Mouse (Mus musculus) G1E (cell line): ENCODE data around the gene Gnb5.

Experiments
- CTCF ChIP-seq: IDR thresholded peaks from 2 replicates; pipeline ENCODE4 v1.5.1; 2012; ENCODE audit warnings: low read depth, low read length, inconsistent platforms, mixed read lengths
- GATA1 ChIP-seq: IDR thresholded peaks from 2 replicates; pipeline ENCODE4 v1.6.1; 2012; ENCODE audit warnings: borderline replicate concordance, low read length, inconsistent platforms, mixed read lengths
- GATA2 ChIP-seq: IDR thresholded peaks from 2 replicates; pipeline ENCODE4 v1.6.1; 2012; ENCODE audit warnings: low read depth, low read length, inconsistent platforms, borderline replicate concordance
- TAL1 ChIP-seq: conservative IDR thresholded peaks from 2 replicates; pipeline ENCODE4 v1.6.1; 2012; ENCODE audit warnings: low read depth, low read length, inconsistent platforms, mixed read lengths

DNA sequence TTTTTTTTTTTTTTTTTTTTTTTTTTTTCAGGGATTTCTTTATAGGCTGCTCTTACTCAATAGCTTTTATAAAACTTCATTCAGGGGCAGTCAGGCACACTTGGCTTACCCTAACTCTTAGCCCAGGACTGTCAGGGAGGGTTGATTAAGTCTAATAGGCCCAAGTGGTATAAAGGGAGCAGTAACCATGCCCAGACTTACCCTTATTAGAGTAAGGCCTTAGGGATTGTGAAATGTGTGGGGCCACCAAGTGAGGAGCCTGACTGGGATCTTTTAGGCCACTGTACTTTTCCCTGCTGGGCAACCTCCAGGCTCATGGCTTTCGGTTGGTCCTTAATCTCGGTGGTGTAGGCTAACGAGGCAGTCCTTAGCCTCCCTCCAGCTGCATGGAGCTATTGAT lies 42.6 kb downstream of the Gnb5 start:
- TF ChIP-seq GATA1 (no peak), CTCF (no peak), TAL1 (no peak), GATA2 (no peak)
